Mouse (Mus musculus) MEL (cell line): ENCODE data around the gene Neu1. TPM values are rescaled to one million over a fixed set of nuclear protein-coding genes. Genes with fewer than 3 reads are reported as not detected.

ENCODE experiments used
- DNase-seq: peaks from one replicate; pipeline ENCODE4 v3.0.0; 2011; ENCODE audit warnings: low read depth, low spot score
- H3K27ac ChIP-seq: 2 replicates; pipeline ENCODE4 v1.5.1; 2012; ENCODE audit warnings: low read depth, mild to moderate bottlenecking, control low read depth, low read length, moderate library complexity; ENCODE audit not compliant: control insufficient read depth
- H3K27me3 ChIP-seq, 2 experiments: fragments of 150-350 bp in 1 of 2; sonication (generic) in 1 of 2; 2 replicates each; pipeline ENCODE4 v1.6.1; 2012; ENCODE audit warnings: low read length in 2 of 2, mild to moderate bottlenecking in 2 of 2, improper control_type of control experiment in 1 of 2, moderate library complexity in 1 of 2; ENCODE audit not compliant: insufficient read depth in 2 of 2, control insufficient read depth in 1 of 2
- H3K36me3 ChIP-seq, 2 experiments: 2 replicates each; pipeline ENCODE4 v1.6.1; 2012 to 2014; ENCODE audit warnings: low read length in 2 of 2, improper control_type of control experiment in 1 of 2, inconsistent platforms in 1 of 2, mild to moderate bottlenecking in 1 of 2; ENCODE audit not compliant: insufficient read depth in 2 of 2, control insufficient read depth in 1 of 2
- H3K4me1 ChIP-seq, 2 experiments: fragments of 150-350 bp in 1 of 2; sonication (generic) in 1 of 2; 2 replicates each; pipeline ENCODE4 v1.6.1; 2012; ENCODE audit warnings: low read length in 2 of 2, improper control_type of control experiment in 1 of 2, mild to moderate bottlenecking in 1 of 2; ENCODE audit not compliant: insufficient read depth in 2 of 2, control insufficient read depth in 1 of 2
- H3K4me3 ChIP-seq, 2 experiments: fragments of 150-350 bp in 1 of 2; sonication (generic) in 1 of 2; 2 replicates each; pipeline ENCODE4 v1.5.1; 2012; ENCODE audit warnings: low read depth in 2 of 2, low read length in 2 of 2, mild to moderate bottlenecking in 2 of 2, moderate library complexity in 2 of 2, control low read depth in 1 of 2, improper control_type of control experiment in 1 of 2; ENCODE audit not compliant: control insufficient read depth in 1 of 2, insufficient read depth in 1 of 2
- H3K79me2 ChIP-seq: 2 replicates; pipeline ENCODE4 v1.6.1; 2012; ENCODE audit warnings: mild to moderate bottlenecking, low read length, moderate library complexity; ENCODE audit not compliant: control insufficient read depth, poor library complexity, insufficient read depth
- H3K9ac ChIP-seq: 2 replicates; pipeline ENCODE4 v1.6.1; 2012; ENCODE audit warnings: low read depth, mild to moderate bottlenecking, control low read depth, low read length, moderate library complexity; ENCODE audit not compliant: control insufficient read depth, poor library complexity, severe bottlenecking
- H3K9me3 ChIP-seq: fragments of 150-350 bp; sonication (generic); replicated peaks from 2 replicates; pipeline ENCODE4 v1.6.1; 2012; ENCODE audit warnings: mild to moderate bottlenecking, low read length, improper control_type of control experiment, moderate library complexity; ENCODE audit not compliant: insufficient read depth
- CHD2 ChIP-seq: IDR thresholded peaks from 2 replicates; pipeline ENCODE4 v1.6.1; 2011; ENCODE audit warnings: low read length, improper control_type of control experiment
- CTCF ChIP-seq, 3 experiments: IDR thresholded peaks in 2 of 3; conservative IDR thresholded peaks in 1 of 3; 2 replicates each; pipeline ENCODE4 v1.5.1; 2011 to 2012; ENCODE audit warnings: low read length in 3 of 3, low read depth in 2 of 3, mild to moderate bottlenecking in 2 of 3, improper control_type of control experiment in 1 of 3, inconsistent platforms in 1 of 3, mixed read lengths in 1 of 3, moderate library complexity in 1 of 3; ENCODE audit not compliant: control insufficient read depth in 1 of 3, insufficient read depth in 1 of 3, poor library complexity in 1 of 3, severe bottlenecking in 1 of 3
- EP300 ChIP-seq, 2 experiments: IDR thresholded peaks; 2 replicates each; pipeline ENCODE4 v1.6.1; 2011; ENCODE audit warnings: improper control_type of control experiment in 2 of 2, low read length in 2 of 2, low read depth in 1 of 2, mild to moderate bottlenecking in 1 of 2
- ETS1 ChIP-seq: IDR thresholded peaks from 2 replicates; pipeline ENCODE4 v1.6.1; 2012; ENCODE audit warnings: low read depth, mild to moderate bottlenecking, inconsistent platforms, low read length, improper control_type of control experiment, moderate library complexity
- GABPA ChIP-seq: IDR thresholded peaks from 2 replicates; pipeline ENCODE4 v1.6.1; 2012; ENCODE audit warnings: low read depth, mild to moderate bottlenecking, inconsistent platforms, low read length, improper control_type of control experiment, moderate library complexity
- JUND ChIP-seq: IDR thresholded peaks from 2 replicates; pipeline ENCODE4 v1.6.1; 2011; ENCODE audit warnings: low read depth, mild to moderate bottlenecking, improper control_type of control experiment, low read length
- MAFK ChIP-seq: IDR thresholded peaks from 2 replicates; pipeline ENCODE4 v1.6.1; 2011; ENCODE audit warnings: low read depth, mild to moderate bottlenecking, low read length, improper control_type of control experiment, borderline replicate concordance
- MAX ChIP-seq: IDR thresholded peaks from 2 replicates; pipeline ENCODE4 v1.6.1; 2011; ENCODE audit warnings: low read length, improper control_type of control experiment
- MAZ ChIP-seq: IDR thresholded peaks from 2 replicates; pipeline ENCODE4 v1.6.1; 2012; ENCODE audit warnings: low read depth, mild to moderate bottlenecking, inconsistent platforms, low read length, improper control_type of control experiment
- MEF2A ChIP-seq: IDR thresholded peaks from 2 replicates; pipeline ENCODE4 v1.6.1; 2014; ENCODE audit warnings: low read depth, mild to moderate bottlenecking, inconsistent platforms, low read length, improper control_type of control experiment; ENCODE audit not compliant: poor library complexity, insufficient replicate concordance, severe bottlenecking; ENCODE audit errors: extremely low read depth
- MXI1 ChIP-seq: IDR thresholded peaks from 2 replicates; pipeline ENCODE4 v1.6.1; 2011; ENCODE audit warnings: mild to moderate bottlenecking, low read depth, low read length, improper control_type of control experiment
- MYB ChIP-seq: IDR thresholded peaks from 2 replicates; pipeline ENCODE4 v1.6.1; 2011; ENCODE audit warnings: mild to moderate bottlenecking, low read depth, low read length, improper control_type of control experiment
- NRF1 ChIP-seq: IDR thresholded peaks from 2 replicates; pipeline ENCODE4 v1.6.1; 2014; ENCODE audit warnings: low read depth, mild to moderate bottlenecking, inconsistent platforms, low read length, improper control_type of control experiment, moderate library complexity; ENCODE audit not compliant: poor library complexity, insufficient read depth, severe bottlenecking
- POLR2A ChIP-seq, 2 experiments: IDR thresholded peaks; 2 replicates each; pipeline ENCODE4 v1.6.1; 2011 to 2012; ENCODE audit warnings: low read length in 2 of 2, mild to moderate bottlenecking in 2 of 2, control low read depth in 1 of 2, improper control_type of control experiment in 1 of 2, low read depth in 1 of 2, moderate library complexity in 1 of 2; ENCODE audit not compliant: control insufficient read depth in 1 of 2, insufficient read depth in 1 of 2, poor library complexity in 1 of 2
- RAD21 ChIP-seq: IDR thresholded peaks from 2 replicates; pipeline ENCODE4 v1.6.1; 2011; ENCODE audit warnings: mild to moderate bottlenecking, low read depth, low read length, improper control_type of control experiment
- RCOR1 ChIP-seq: IDR thresholded peaks from 2 replicates; pipeline ENCODE4 v1.6.1; 2012; ENCODE audit warnings: low read depth, mild to moderate bottlenecking, inconsistent platforms, low read length, improper control_type of control experiment
- SIN3A ChIP-seq: IDR thresholded peaks from 2 replicates; pipeline ENCODE4 v1.6.1; 2012; ENCODE audit warnings: low read length, improper control_type of control experiment, inconsistent platforms
- SMC3 ChIP-seq: IDR thresholded peaks from 2 replicates; pipeline ENCODE4 v1.6.1; 2011; ENCODE audit warnings: low read depth, low read length, improper control_type of control experiment
- TAL1 ChIP-seq: IDR thresholded peaks from 2 replicates; pipeline ENCODE4 v1.6.1; 2012; ENCODE audit warnings: mild to moderate bottlenecking, inconsistent platforms, low read length, moderate library complexity, mixed read lengths
- TBP ChIP-seq: IDR thresholded peaks from 2 replicates; pipeline ENCODE4 v1.8.0; 2011; ENCODE audit warnings: low read depth, low read length, improper control_type of control experiment
- USF1 ChIP-seq: IDR thresholded peaks from 2 replicates; pipeline ENCODE4 v1.6.1; 2014; ENCODE audit warnings: low read depth, mild to moderate bottlenecking, inconsistent platforms, low read length, improper control_type of control experiment, moderate library complexity
- ZKSCAN1 ChIP-seq: IDR thresholded peaks from 2 replicates; pipeline ENCODE4 v1.6.1; 2012; ENCODE audit warnings: low read depth, mild to moderate bottlenecking, inconsistent platforms, low read length, improper control_type of control experiment, moderate library complexity
- polyA plus RNA-seq, 2 experiments: library from polyadenylated mRNA; stranded (reverse) in 1 of 2; unstranded in 1 of 2; fragments of >175 nt in 1 of 2; fragments of >200 nt in 1 of 2; gene quantifications; 2 replicates each; pipeline versions ENCODE4 v1.2.1 to v1.2.4; 2012; ENCODE audit warnings: low replicate concordance in 2 of 2, low read depth in 1 of 2; ENCODE audit not compliant: insufficient read length in 2 of 2, insufficient read depth in 1 of 2, missing spikeins in 1 of 2
- total RNA-seq: library from RNA; depleted of rRNA; stranded (reverse); fragments of 300-350 nt; gene quantifications from 2 replicates; pipeline ENCODE4 v1.2.3, GENCODE M21; 2012

The Neu1 gene
- total and polyA plus RNA-seq, 3 experiments: 6.5 to 7.9 TPM; not detected in 1

- no peaks in the 10 kb centered on the region for H3K27me3 ChIP-seq
- TF ChIP-seq MAFK (peak; percentile 84), USF1 (no peak), CHD2 (no peak), TAL1 (no peak), SMC3 (no peak), MEF2A (no peak), TBP (no peak), NRF1 (no peak)
- peaks cover 5% of the 10 kb centered on the region; the same call in 1 of the 2 replicates for H3K79me2 ChIP-seq
- no peaks in the 10 kb centered on the region for H3K9me3 ChIP-seq
- no peak overlapping the region for H3K27ac ChIP-seq
- no peaks in the 10 kb centered on the region for H3K4me1 ChIP-seq
- H3K9ac ChIP-seq: no peak overlapping the region
- peaks cover 0 to 6% of the 10 kb centered on the region in 2 experiments; a peak in 1 of 4 replicates for H3K36me3 ChIP-seq
- H3K4me3 ChIP-seq: no peak overlapping the region
- no peak for DNase-seq
These were observed 44.8 kb downstream of the Neu1 start for GRCm38 (mm10) chr17:34975581-34976492.

DNA sequence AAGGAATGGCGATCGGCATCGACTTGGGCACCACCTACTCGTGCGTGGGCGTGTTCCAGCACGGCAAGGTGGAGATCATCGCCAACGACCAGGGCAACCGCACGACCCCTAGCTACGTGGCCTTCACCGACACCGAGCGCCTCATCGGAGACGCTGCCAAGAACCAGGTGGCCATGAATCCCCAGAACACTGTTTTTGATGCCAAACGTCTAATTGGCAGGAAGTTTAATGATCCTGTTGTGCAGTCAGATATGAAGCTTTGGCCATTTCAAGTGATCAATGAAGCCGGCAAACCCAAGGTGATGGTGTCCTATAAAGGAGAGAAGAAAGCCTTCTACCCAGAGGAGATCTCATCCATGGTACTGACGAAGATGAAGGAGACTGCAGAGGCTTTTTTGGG lies 45.9 kb downstream of the Neu1 start:
- DNase-seq: no peak
- H3K4me1 ChIP-seq: no peaks in the 10 kb centered on the region
- no peak overlapping the region for H3K27ac ChIP-seq
- no peak overlapping the region for H3K4me3 ChIP-seq
- H3K9me3 ChIP-seq: no peaks in the 10 kb centered on the region
- H3K79me2 ChIP-seq: peaks cover 9% of the 10 kb centered on the region
- no peak overlapping the region for H3K9ac ChIP-seq
- peaks cover 0 to 6% of the 10 kb centered on the region in 2 experiments; a peak in 1 of 4 replicates for H3K36me3 ChIP-seq
- no peaks in the 10 kb centered on the region for H3K27me3 ChIP-seq
- TF ChIP-seq MEF2A (no peak), RCOR1 (no peak), POLR2A (IDR thresholded peaks at IDR 0.05; ENCODE audit: control insufficient read depth in 1 of 2, insufficient read depth in 1 of 2, low read depth in 1 of 2, low read length in 2 of 2, poor library complexity in 1 of 2) (no peak), MYB (no peak), ZKSCAN1 (no peak), CTCF (IDR thresholded peaks at IDR 0.05 in 2 of 3, conservative IDR thresholded peaks at IDR 0.05 in 1 of 3; ENCODE audit: control insufficient read depth in 1 of 3, insufficient read depth in 1 of 3, low read depth in 2 of 3, low read length in 3 of 3, poor library complexity in 1 of 3, severe bottlenecking in 1 of 3) (no peak), ETS1 (no peak), JUND (no peak), RAD21 (no peak), CHD2 (no peak), MAX (no peak), MXI1 (no peak), EP300 (IDR thresholded peaks at IDR 0.05; ENCODE audit: low read depth in 1 of 2, low read length in 2 of 2) (no peak), MAFK (no peak), GABPA (no peak), TAL1 (no peak), MAZ (no peak), SIN3A (no peak)
- TF ChIP-seq, all 39 proteins: peak for 0
